Mouse (Mus musculus) megakaryocyte-erythroid progenitor cell, adult 5-6 weeks (primary cell): Measurements from ENCODE around the gene Gm765. TPM values are rescaled to one million over a fixed set of nuclear protein-coding genes. Genes with fewer than 3 reads are reported as not detected.

Experiments
- ATAC-seq: replicated peaks from 2 replicates; pipeline ENCODE4 v1.8.0; 2016; ENCODE audit warnings: mild to moderate bottlenecking, inconsistent platforms; ENCODE audit not compliant: severe bottlenecking, poor library complexity, low FRiP score, low TSS enrichment
- total RNA-seq, 2 experiments: library from RNA; stranded (forward) in 1 of 2; stranded (reverse) in 1 of 2; fragments of 200-1000, 215-1000 nt in 1 of 2; fragments of >200 nt in 1 of 2; fragmentation: Nextera tagmentation in 1 of 2; gene quantifications; 2 replicates each; pipeline ENCODE4 v1.2.3; 2014 to 2017

Gm765 gene
- total RNA-seq, 2 experiments from 2014 or later, result not detected

GRCm38 (mm10) chr6:98240561-98241272, 101.8 kb downstream of the Gm765 start:
- ATAC-seq, result no peak

GRCm38 (mm10) chr6:98234097-98234496, 108.5 kb downstream of the Gm765 start:
- ATAC-seq, result no peak

- ATAC-seq, result no peak
These were observed 118.6 kb downstream of the Gm765 start for GRCm38 (mm10) chr6:98223923-98224322.

GRCm38 (mm10) chr6:98221970-98222369, 120.6 kb downstream of the Gm765 start:
- no peak for ATAC-seq

GRCm38 (mm10) chr6:98212225-98212624, 130.3 kb downstream of the Gm765 start:
- no peak for ATAC-seq

GRCm38 (mm10) chr6:98210237-98210636, 132.3 kb downstream of the Gm765 start:
- ATAC-seq, result no peak

GRCm38 (mm10) chr6:98208051-98208450, 134.5 kb downstream of the Gm765 start:
- no peak for ATAC-seq

- no peak for ATAC-seq
These were observed 143.8 kb downstream of the Gm765 start for GRCm38 (mm10) chr6:98198706-98199105.

GRCm38 (mm10) chr6:98190745-98191442, 151.7 kb downstream of the Gm765 start:
- ATAC-seq, result no peak
